Mouse (Mus musculus) megakaryocyte, embryonic 14.5 days (primary cell): Measurements from ENCODE around the gene Gse1.

ENCODE experiments used
- FLI1 ChIP-seq: IDR thresholded peaks from 2 replicates; pipeline ENCODE4 v1.6.1; 2012; ENCODE audit warnings: low read length, inconsistent platforms, mixed read lengths
- GATA1 ChIP-seq: IDR thresholded peaks from 3 replicates; pipeline ENCODE4 v1.6.1; 2012; ENCODE audit warnings: mixed read lengths, low read length, inconsistent platforms, borderline replicate concordance

GRCm38 (mm10) chr8:120536306-120537206 lies 308.3 kb downstream of the Gse1 start:
- TF ChIP-seq GATA1 (no peak), FLI1 (no peak)
